Mouse (Mus musculus) olfactory bulb, adult 2 months (tissue): ENCODE measurements around the gene Orai3. TPM values are rescaled to one million over a fixed set of nuclear protein-coding genes. Genes with fewer than 3 reads are reported as not detected.

ENCODE experiments used
- H3K27ac ChIP-seq: fragments of 200-500 bp; 2 replicates; pipeline ENCODE4 v1.5.1; 2012; ENCODE audit warnings: low read depth, low read length; ENCODE audit not compliant: insufficient read depth
- H3K4me1 ChIP-seq: fragments of 200-500 bp; 2 replicates; pipeline ENCODE4 v1.6.1; 2012; ENCODE audit warnings: low read length; ENCODE audit not compliant: control insufficient read depth, insufficient read depth
- H3K4me3 ChIP-seq: fragments of 200-500 bp; 2 replicates; pipeline ENCODE4 v1.5.1; 2012; ENCODE audit warnings: mild to moderate bottlenecking, low read depth, low read length, moderate library complexity; ENCODE audit not compliant: insufficient read depth
- CTCF ChIP-seq: fragments of 200-500 bp; IDR thresholded peaks from 2 replicates; pipeline ENCODE4 v1.5.1; 2012; ENCODE audit warnings: low read depth, mild to moderate bottlenecking, low read length, moderate library complexity; ENCODE audit not compliant: insufficient read depth
- POLR2A ChIP-seq: fragments of 200-500 bp; IDR thresholded peaks from 2 replicates; pipeline ENCODE4 v1.6.1; 2012; ENCODE audit warnings: mild to moderate bottlenecking, low read depth, low read length, moderate library complexity; ENCODE audit not compliant: insufficient read depth
- WGBS: fragments of 180-500 bp; shearing (Covaris S2); methylation state at CpG from one replicate; pipeline ENCODE4 v1.1.7; 2018; 5-methylcytosine and 5-hydroxymethylcytosine counted together
- polyA plus RNA-seq: library from polyadenylated mRNA; stranded (reverse); fragments of >200 nt; gene quantifications from 2 replicates; pipeline ENCODE4 v1.2.4, GENCODE M21; 2012; ENCODE audit warnings: low replicate concordance; ENCODE audit not compliant: missing spikeins, insufficient read depth, insufficient read length

The Orai3 gene
- polyA plus RNA-seq, 1 experiment: not detected

DNA sequence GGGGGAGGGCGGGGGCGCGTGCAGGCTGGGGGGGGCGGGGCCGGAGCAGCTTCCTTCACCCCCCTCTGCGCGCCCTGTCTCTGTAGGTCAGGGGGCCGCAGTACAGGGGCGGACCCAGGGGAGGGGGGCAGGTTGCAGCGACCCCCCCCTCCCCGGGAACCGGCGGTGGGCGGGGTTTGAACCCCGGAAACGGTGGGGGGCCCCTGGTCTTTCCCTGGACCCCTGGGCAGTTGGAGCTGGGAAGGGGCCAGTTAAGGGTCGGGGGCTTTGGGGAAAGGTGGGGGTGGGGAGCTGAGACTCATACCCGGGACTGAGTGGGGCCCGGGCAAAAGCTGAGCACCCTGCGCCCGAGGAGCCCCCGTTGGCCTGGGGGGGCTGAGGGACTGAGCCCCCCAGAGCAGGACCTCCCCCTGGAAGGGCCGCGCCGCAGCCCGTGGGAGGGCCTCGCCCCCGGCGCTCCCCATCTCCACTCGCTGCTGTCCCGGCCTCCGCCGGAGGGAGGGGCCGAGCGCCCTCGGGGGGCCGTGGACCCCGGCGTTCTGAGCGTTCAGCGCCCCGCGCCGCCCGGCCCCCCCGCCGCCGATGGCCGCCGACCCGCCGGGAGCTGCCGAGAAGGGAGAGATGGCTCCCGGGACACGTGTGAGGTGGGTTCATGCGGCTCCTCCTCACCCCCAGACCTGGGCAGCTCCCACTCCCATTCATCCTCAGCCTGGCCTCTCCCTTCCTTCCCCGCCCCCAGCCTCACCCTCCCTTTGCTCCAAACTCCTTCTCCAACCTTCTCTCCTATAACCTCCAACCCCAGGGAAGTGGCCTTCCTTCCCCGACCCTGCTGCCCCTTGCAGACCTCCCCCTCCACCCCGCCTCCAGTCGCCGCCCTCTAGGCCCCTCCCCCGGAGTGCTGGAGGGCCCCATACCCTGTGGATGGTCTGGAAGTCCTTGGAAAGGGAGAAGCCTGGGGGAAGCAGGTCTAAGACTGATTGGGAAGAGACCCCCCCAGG lies 22.8 kb upstream of the Orai3 start:
- no peak overlapping the region for H3K27ac ChIP-seq
- H3K4me3 ChIP-seq: peak overlapping the region; percentile 60
- TF ChIP-seq POLR2A: no peak; the same call in 1 of the 2 replicates
- TF ChIP-seq CTCF: no peak
- peaks cover 29% of the 10 kb centered on the region for H3K4me1 ChIP-seq
- WGBS: 1% methylated on average over 54 of the region's 62 CpGs

DNA sequence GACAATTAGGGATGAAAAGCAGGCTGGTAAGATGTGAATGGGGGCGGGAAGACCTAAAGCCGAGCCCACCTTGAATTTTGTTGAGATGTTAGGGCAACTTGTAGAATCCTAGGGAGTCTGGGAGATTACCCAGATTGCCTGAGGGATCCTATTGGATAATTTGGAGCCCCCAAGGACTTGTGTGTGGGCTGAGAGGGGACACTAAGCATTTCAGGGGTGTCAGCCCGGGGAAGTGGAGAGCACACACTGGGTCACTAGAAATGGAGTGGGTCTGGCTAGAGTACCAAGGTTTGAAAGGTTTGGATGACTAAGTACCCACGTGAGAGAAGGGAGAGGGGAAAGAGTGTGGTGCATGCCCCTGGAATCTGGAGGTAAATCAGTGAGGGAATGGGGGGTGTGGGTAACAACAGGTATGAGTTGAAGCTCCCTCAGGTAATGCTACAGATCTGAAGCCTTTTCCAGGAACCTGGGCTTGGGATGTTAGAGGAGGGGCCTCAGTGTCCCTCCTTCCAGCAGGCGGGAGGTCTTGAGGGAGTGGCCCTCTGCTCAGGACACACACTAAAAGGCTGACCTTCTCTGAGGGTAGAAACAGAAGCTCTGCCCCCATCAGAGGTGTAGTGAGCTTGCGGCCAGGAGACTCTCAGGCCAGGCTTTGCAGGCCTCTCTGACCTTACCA lies 21.9 kb upstream of the Orai3 start:
- 35% methylated on average over 6 of the region's 6 CpGs for WGBS
- TF ChIP-seq POLR2A (no peak), CTCF (no peak)
- H3K4me3 ChIP-seq: peak overlapping the region; percentile 60
- H3K4me1 ChIP-seq: peaks cover 33% of the 10 kb centered on the region
- no peak overlapping the region for H3K27ac ChIP-seq

DNA sequence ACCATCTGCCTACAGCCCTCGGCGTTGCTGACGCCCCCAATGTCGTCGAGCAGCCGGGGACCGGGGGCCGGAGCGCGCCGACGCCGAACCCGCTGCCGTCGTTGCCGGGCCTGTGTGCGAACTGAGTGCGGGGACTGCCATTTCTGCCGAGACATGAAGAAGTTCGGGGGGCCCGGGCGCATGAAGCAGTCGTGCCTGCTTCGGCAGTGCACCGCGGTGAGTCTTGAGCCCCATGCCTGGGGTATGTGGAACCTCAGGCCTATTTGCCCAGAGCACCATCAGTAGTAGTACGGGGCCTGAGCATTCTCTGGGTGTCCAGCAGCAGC lies 21.4 kb upstream of the Orai3 start:
- WGBS: 92% methylated on average over 28 of the region's 28 CpGs

DNA sequence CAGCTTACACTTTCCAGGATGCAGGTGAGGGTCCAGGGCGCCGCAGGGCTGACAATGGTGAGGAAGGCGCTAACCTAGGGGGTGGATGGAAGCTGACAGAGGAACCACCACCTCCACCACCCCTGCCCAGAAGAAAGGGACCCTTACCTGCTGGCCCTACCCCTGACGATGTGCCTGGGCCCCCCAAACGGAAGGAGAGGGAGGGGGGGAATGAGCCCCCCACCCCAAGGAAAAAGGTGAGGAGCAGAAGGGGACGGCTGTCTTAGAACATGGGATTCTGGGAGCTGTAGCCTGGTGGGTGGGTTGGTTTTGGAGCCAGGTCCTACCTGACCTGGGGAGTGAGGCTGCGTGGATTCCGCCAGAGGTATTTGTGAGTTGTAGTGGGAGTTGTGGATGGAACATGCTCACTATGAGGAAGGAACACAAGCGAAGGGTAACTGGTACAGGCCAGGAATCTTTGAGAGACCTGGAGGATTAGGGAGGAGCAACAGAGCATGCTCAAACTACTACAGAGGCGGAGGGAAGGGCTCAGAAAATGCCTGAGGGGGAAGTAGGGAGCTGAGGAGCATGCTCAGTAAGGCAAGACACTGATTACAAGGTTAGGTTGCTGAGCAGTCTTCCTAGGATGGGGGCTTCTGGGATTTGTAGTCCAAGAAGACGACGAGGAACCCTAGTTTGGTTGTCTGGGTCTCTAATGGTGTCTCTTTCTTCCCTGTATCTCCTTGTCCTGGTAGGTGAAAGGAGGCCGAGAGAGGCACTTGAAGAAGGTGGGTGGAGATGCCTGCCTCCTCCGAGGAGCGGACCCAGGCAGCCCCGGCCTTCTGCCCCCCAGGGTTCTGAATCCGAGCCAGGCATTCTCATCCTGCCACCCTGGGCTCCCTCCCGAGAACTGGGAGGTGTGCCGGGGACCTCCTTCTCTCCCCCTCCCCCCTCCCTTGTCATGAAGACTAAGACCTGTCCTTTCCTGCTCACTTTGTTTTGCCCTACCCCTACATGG lies 19.2 kb upstream of the Orai3 start:
- WGBS: 52% methylated on average over 19 of the region's 19 CpGs
- Histone ChIP-seq H3K4me1 (peaks cover 40% of the 10 kb centered on the region), H3K4me3 (peak overlapping the region; percentile 49), H3K27ac (peak overlapping the region; percentile 39)
- TF ChIP-seq CTCF (no peak), POLR2A (0 out of 2 replicates have a peak, but pooled peaks have one; percentile 26)

More for the DNA sequence above, 21.4 kb upstream of the Orai3 start:
- Histone ChIP-seq H3K4me3 (no peak overlapping the region), H3K4me1 (peaks cover 33% of the 10 kb centered on the region), H3K27ac (no peak overlapping the region)
- TF ChIP-seq CTCF (no peak), POLR2A (no peak)

DNA sequence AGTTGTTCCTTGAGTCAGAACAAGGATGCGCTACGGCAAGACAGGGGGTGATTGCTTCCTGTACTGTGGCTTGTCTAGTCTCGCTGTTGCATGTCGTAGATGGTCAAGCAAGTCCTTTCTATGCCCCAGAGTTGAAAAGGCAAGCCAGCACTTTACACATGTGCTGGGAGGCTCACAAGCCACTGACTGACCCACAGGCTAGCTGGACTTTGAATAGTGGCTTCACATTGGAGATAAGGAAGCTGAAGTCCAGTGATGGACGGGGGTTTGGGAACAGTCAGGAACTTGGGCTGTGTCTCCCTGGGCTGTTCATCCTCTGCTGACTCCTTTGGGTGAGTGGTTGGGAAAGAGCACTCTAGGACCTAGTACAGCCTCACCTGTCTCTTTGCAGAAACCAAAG lies 18.0 kb upstream of the Orai3 start:
- WGBS: 95% methylated on average over 5 of the region's 5 CpGs
- TF ChIP-seq CTCF (no peak), POLR2A (no peak)
- Histone ChIP-seq H3K27ac (no peak overlapping the region), H3K4me3 (no peak overlapping the region), H3K4me1 (peaks cover 47% of the 10 kb centered on the region)

DNA sequence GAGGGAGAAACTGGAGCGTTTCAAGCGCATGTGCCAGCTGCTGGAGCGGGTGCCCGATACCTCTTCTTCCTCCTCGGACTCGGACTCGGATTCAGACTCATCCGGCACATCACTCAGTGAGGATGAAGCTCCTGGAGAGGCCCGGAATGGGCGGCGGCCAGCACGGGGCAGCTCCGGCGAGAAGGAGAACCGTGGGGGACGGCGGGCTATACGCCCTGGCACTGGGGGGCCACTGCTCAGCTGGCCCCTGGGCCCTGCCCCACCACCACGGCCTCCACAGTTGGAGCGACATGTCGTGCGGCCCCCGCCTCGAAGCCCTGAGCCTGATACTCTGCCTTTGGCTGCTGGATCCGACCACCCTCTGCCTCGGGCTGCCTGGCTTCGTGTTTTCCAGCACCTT lies 17.5 kb upstream of the Orai3 start:
- 92% methylated on average over 27 of the region's 27 CpGs for WGBS
- no peak overlapping the region for H3K27ac ChIP-seq
- peaks cover 50% of the 10 kb centered on the region for H3K4me1 ChIP-seq
- no peak for TF ChIP-seq CTCF
- TF ChIP-seq POLR2A: no peak
- no peak overlapping the region for H3K4me3 ChIP-seq

DNA sequence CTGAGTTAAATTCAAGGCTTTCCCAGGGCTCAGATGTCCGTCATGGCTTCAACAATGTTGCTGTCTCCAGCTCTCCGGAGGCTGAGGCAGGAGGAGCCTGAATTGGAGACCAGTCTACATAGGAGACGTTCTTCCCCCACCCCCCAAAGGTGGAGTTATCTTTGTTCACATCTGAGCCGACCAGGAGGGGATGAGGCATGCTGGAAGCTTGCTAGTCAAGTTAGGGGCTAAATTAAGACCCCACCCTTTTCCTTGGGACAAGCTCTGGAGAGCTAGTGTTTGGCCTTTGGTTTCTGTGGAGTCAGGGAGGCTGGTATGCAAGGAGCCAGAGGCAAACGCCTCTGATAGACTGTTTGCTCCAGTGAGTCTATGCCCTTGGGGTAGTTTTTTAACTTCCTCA lies 16.5 kb upstream of the Orai3 start:
- Histone ChIP-seq H3K4me1 (peaks cover 42% of the 10 kb centered on the region), H3K27ac (no peak overlapping the region), H3K4me3 (no peak overlapping the region)
- no peak for TF ChIP-seq POLR2A
- no peak for TF ChIP-seq CTCF
- 72% methylated on average over 5 of the region's 5 CpGs for WGBS

DNA sequence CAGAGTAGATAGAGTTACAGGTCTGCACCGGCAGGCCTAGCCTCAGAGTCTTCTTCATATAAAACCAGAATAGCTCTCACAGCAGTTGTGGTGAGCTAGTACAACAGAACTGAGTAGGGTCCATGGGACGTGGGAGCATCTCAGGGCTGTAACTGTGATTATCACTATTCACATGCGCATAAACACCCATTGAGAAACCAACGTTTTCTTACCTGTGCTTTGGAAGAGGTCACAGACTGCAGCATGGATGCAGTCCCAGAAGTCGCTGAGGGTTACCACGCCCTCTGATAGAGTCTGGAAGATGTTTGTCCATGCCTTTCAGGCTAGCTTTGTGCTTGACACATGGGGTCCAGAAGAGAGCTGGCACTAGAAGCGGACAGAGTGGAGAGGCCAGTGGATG lies 15.9 kb upstream of the Orai3 start:
- TF ChIP-seq POLR2A: no peak
- no peak for TF ChIP-seq CTCF
- 81% methylated on average over 7 of the region's 7 CpGs for WGBS
- Histone ChIP-seq H3K4me3 (no peak overlapping the region), H3K4me1 (peaks cover 39% of the 10 kb centered on the region), H3K27ac (no peak overlapping the region)

DNA sequence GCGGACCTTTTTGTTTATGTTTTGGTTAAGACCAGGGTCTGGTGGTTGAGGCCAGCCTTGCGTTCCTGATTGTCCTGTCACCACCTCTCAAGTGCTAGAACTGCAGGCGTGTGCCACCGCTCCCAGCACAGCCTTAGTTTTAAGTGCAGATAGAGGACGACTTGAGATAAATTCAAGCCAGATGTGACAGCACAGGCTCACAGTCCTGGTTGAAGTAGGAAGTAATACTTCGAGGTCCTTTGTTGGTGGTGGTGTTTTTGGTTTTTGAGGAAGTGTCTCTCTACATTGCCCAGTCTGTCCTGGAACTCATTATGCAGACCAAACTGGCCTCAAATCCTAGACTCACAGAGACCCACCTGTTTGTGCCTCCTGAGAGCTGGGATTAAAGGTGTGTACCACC lies 9.9 kb upstream of the Orai3 start:
- no peak for TF ChIP-seq CTCF
- Histone ChIP-seq H3K4me1 (peaks cover 18% of the 10 kb centered on the region), H3K4me3 (no peak overlapping the region), H3K27ac (no peak overlapping the region)
- WGBS: 77% methylated on average over 6 of the region's 6 CpGs
